Mouse (Mus musculus) hindbrain, embryonic 13.5 days (tissue): ENCODE measurements at regions not wholly inside any gene's neighbourhood (a gene's known extent, or its start where the extent isn't known, plus 50 kb on each side); places are given as distances from the start of the nearest gene placed in this dataset.
"Not testable (repeated sequence)": the region's sequence is repeated elsewhere in the genome, so short reads cannot be mapped to it uniquely, and the experiment has no call there.

Experiments
- ATAC-seq: fragments of 200-750 bp; cut with Nextera tagmentation; 2 replicates; pipeline ENCODE4 v1.8.0; 2017; ENCODE audit warnings: moderate TSS enrichment; ENCODE audit not compliant: low FRiP score
- H3K27ac ChIP-seq: fragments of 300-500 bp; sonication (generic); 2 replicates; pipeline ENCODE4 v1.5.1; 2015; ENCODE audit warnings: inconsistent platforms, mild to moderate bottlenecking, moderate library complexity
- H3K27me3 ChIP-seq: fragments of 300-500 bp; sonication (generic); 2 replicates; pipeline ENCODE4 v1.6.1; 2015; ENCODE audit warnings: mild to moderate bottlenecking, inconsistent platforms
- H3K36me3 ChIP-seq: fragments of 300-500 bp; sonication (generic); 2 replicates; pipeline ENCODE4 v1.6.1; 2015; ENCODE audit warnings: mild to moderate bottlenecking, inconsistent platforms
- H3K4me1 ChIP-seq: fragments of 300-500 bp; sonication (generic); replicated peaks from 2 replicates; pipeline ENCODE4 v1.6.1; 2015; ENCODE audit warnings: inconsistent platforms
- H3K4me2 ChIP-seq: fragments of 300-500 bp; sonication (generic); 2 replicates; pipeline ENCODE4 v1.6.1; 2015; ENCODE audit warnings: inconsistent platforms, mild to moderate bottlenecking, moderate library complexity
- H3K4me3 ChIP-seq: fragments of 300-500 bp; sonication (generic); 2 replicates; pipeline ENCODE4 v1.5.1; 2015; ENCODE audit warnings: mild to moderate bottlenecking, inconsistent platforms
- H3K9ac ChIP-seq: fragments of 300-500 bp; sonication (generic); 2 replicates; pipeline ENCODE4 v1.6.1; 2015; ENCODE audit warnings: mild to moderate bottlenecking, inconsistent platforms
- H3K9me3 ChIP-seq: fragments of 300-500 bp; sonication (generic); 2 replicates; pipeline ENCODE4 v1.6.1; 2016; ENCODE audit warnings: inconsistent platforms
- WGBS: fragments of 180-500 bp; shearing (Covaris S2); methylation state at CpG from one replicate; pipeline ENCODE4 v1.1.7; 2015; 5-methylcytosine and 5-hydroxymethylcytosine counted together

GRCm38 (mm10) chr14:124801589-124801988, 124.7 kb upstream of the Fgf14 start:
- H3K27me3 ChIP-seq, ATAC-seq, H3K4me1 ChIP-seq, H3K27ac ChIP-seq, H3K9me3 ChIP-seq, H3K9ac ChIP-seq, H3K4me2 ChIP-seq, H3K36me3 ChIP-seq, H3K4me3 ChIP-seq: not testable (repeated sequence)
- 7% methylated on average over 1 of the region's 1 CpGs for WGBS

GRCm38 (mm10) chr14:124800421-124800820, 123.5 kb upstream of the Fgf14 start:
- Histone ChIP-seq H3K9ac (no peak overlapping the region), H3K4me1 (no peaks in the 10 kb centered on the region), H3K4me3 (no peak overlapping the region), H3K27ac (no peak overlapping the region), H3K9me3 (no peaks in the 10 kb centered on the region), H3K27me3 (no peaks in the 10 kb centered on the region), H3K36me3 (no peaks in the 10 kb centered on the region), H3K4me2 (no peak overlapping the region)
- 94% methylated on average over 5 of the region's 5 CpGs for WGBS
- ATAC-seq, result no peak

GRCm38 (mm10) chr14:124775402-124775801, 98.5 kb upstream of the Fgf14 start:
- Histone ChIP-seq H3K4me3 (no peak overlapping the region), H3K9me3 (no peaks in the 10 kb centered on the region), H3K36me3 (no peaks in the 10 kb centered on the region), H3K9ac (no peak overlapping the region), H3K27ac (no peak overlapping the region), H3K27me3 (no peaks in the 10 kb centered on the region), H3K4me2 (no peak overlapping the region), H3K4me1 (no peaks in the 10 kb centered on the region)
- ATAC-seq, result no peak

DNA sequence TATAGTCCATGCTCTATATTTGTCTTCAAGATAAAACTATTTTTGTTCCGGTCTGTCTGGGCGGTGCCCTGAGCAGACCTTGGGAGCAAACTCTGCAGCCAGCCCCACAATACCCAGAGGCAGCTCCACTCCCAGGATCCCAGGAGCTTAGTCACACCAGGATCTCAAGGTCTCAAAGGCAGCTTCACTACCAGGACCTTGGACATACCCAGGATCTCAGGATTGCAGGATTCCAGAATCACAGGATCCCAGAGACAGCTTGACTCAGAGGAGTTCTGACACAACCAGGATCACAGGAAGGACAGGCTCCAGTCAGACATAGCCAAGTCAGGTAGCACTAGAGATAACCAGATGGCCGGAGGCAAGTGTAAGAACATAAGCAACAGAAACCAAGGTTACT, 91.1 kb upstream of the Fgf14 start:
- no peaks in the 10 kb centered on the region for H3K4me1 ChIP-seq
- H3K4me3 ChIP-seq, result no peak overlapping the region
- no peaks in the 10 kb centered on the region for H3K27me3 ChIP-seq
- no peak overlapping the region for H3K9ac ChIP-seq
- no peaks in the 10 kb centered on the region for H3K9me3 ChIP-seq
- WGBS, result 92% methylated on average over 3 of the region's 3 CpGs
- no peak overlapping the region for H3K4me2 ChIP-seq
- no peaks in the 10 kb centered on the region for H3K36me3 ChIP-seq
- ATAC-seq, result no peak
- no peak overlapping the region for H3K27ac ChIP-seq

- no peaks in the 10 kb centered on the region for H3K9me3 ChIP-seq
- H3K4me3 ChIP-seq, result no peak overlapping the region
- no peak overlapping the region for H3K9ac ChIP-seq
- 66% methylated on average over 2 of the region's 2 CpGs for WGBS
- no peak for ATAC-seq
- no peak overlapping the region for H3K27ac ChIP-seq
- H3K36me3 ChIP-seq, result no peaks in the 10 kb centered on the region
- no peaks in the 10 kb centered on the region for H3K4me1 ChIP-seq
- no peaks in the 10 kb centered on the region for H3K27me3 ChIP-seq
- no peak overlapping the region for H3K4me2 ChIP-seq
These were observed 90.3 kb upstream of the Fgf14 start for GRCm38 (mm10) chr14:124767234-124767633.

GRCm38 (mm10) chr14:124742491-124742890, 65.6 kb upstream of the Fgf14 start:
- Histone ChIP-seq H3K27me3 (no peaks in the 10 kb centered on the region), H3K36me3 (no peaks in the 10 kb centered on the region), H3K27ac (no peak overlapping the region), H3K4me3 (no peak overlapping the region), H3K4me1 (no peaks in the 10 kb centered on the region), H3K9ac (no peak overlapping the region), H3K9me3 (no peaks in the 10 kb centered on the region), H3K4me2 (no peak overlapping the region)
- peak; percentile 32; the same call in 1 of the 2 replicates for ATAC-seq
- 26% methylated on average over 2 of the region's 2 CpGs for WGBS
